Mouse (Mus musculus) layer of hippocampus, postnatal 10 days (tissue): ENCODE data around the gene Grwd1. TPM values are rescaled to one million over a fixed set of nuclear protein-coding genes. Genes with fewer than 3 reads are reported as not detected.
"Not testable (repeated sequence)": the region's sequence is repeated elsewhere in the genome, so short reads cannot be mapped to it uniquely, and the experiment has no call there.

Experiments used
- DNase-seq, 2 experiments: peaks; one replicate each; pipeline ENCODE4 v3.0.0; 2021; ENCODE audit warnings: low spot score in 2 of 2
- long read RNA-seq: library from polyadenylated mRNA; stranded (forward); transcript quantifications from one replicate; pipeline ENCODE4 v2.0.0, GENCODE M21; 2023
- total RNA-seq, 2 experiments: library from RNA; stranded (reverse); gene quantifications; 2 replicates each; pipeline ENCODE4 v1.2.3; 2021

Grwd1 gene
- total RNA-seq: 10 to 100 TPM; 27.0 to 27.3 TPM
- long read RNA-seq, transcript Grwd1-203 (6 exons, 1,783 nt): minor isoform, 5 of 53 reads
- long read RNA-seq, transcript Grwd1-201 (7 exons, 1,898 nt): major isoform, 47 of 53 reads
- long read RNA-seq, partial matches to known transcripts: 0 of 53 reads
- long read RNA-seq, other reads (novel, unspliced or antisense): 1 of 53 reads

DNA sequence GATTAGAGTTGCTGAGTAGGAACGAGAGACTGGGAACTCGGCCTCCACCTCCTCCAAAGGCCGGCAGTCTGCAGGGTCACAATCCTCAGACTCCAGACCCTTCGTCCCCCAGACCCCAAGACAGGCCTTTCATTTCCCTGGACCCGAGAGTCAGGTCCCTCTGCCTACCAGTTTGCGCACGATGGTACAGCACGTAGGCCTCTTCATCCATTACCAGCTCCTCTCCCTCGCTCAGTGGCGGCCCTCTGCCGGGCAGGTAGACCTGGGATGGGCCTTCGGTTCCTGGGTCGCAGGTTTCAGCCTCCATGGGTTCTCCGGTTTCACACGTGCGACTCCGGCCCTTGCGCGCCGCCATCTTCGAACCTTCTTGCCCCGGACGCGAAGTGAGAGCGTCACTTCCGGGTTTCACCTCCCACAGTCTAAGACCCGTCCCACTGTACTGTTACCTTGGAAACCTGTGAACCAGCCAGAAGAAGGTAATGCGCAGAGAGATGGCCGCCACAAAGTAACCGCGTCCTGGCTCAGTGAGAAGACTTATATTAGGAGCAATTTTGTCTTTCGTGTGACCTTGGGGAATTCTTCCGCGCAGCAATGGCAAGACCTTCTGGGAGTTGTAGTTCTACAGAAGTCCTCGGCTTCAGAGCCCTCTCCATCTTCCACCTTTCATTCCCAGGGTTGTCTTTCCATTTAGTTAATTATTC, at the start of gene Grwd1:
Grwd1 (minus strand) TSS at position 518 of the 701 bp plus-strand sequence.
- peak; percentile 80 to 85 for DNase-seq

GRCm38 (mm10) chr7:45880531-45880930, 49.8 kb upstream of the Grwd1 start:
- DNase-seq: no peak

DNA sequence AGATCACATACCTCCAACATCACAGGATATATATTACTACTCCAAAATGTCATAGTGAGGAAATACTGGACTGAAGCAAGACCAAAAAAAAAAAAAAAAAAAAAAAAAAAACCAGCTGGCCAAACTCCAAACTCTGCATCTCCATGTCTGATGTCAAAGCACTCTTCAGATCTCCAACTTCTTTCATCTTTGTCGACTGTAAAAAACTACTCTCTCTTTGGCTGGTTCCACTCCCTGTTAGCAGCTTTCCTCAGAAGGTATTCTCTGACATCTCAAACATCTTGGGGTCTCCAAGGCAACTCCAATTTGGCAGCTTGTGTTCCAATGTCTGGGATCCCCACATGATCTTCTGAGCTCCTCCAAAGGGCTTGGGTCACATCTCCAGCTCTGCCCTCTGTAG, 47.5 kb upstream of the Grwd1 start, which contains the start of gene Grin2d:
Grin2d (minus strand) TSS at position 101 of the 400 bp plus-strand sequence.
- not testable (repeated sequence) for DNase-seq

GRCm38 (mm10) chr7:45876895-45877294, 46.2 kb upstream of the Grwd1 start:
- no peak for DNase-seq

- peak; percentile 66 to 72 for DNase-seq
Observed at GRCm38 (mm10) chr7:45873061-45873947, 42.6 kb upstream of the Grwd1 start.

DNA sequence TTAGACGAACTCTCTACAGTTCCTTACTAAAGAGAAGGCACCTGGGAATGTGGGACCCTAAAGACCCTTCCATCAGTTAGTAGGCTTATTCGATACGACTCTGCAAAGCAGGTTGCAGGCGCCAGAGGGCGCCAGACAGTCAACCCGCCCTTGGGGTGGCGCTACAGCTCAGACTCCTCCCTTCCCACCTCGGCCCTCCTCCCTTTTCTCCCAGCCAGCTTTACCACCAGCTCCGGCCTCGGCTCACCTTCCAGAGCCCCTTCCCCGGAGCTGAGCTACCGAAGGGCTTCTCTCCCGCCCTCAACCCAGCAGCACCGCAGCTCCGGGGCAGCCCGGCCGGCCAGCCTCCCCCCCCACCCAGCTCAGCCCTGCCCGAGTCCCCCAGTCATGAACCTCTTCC, 41.9 kb upstream of the Grwd1 start, which contains the start of gene Kdelr1:
Kdelr1 (plus strand) TSS at position 149 of the 400 bp plus-strand sequence.
- peak; percentile 95 for DNase-seq

GRCm38 (mm10) chr7:45870282-45871058, 39.7 kb upstream of the Grwd1 start:
- peak; percentile 44 to 46 for DNase-seq

- DNase-seq: peak in 1 of 2 experiments; percentile 30
Observed at GRCm38 (mm10) chr7:45869787-45870186, 39.0 kb upstream of the Grwd1 start.

GRCm38 (mm10) chr7:45869107-45869670, 38.4 kb upstream of the Grwd1 start:
- DNase-seq: no peak

DNA sequence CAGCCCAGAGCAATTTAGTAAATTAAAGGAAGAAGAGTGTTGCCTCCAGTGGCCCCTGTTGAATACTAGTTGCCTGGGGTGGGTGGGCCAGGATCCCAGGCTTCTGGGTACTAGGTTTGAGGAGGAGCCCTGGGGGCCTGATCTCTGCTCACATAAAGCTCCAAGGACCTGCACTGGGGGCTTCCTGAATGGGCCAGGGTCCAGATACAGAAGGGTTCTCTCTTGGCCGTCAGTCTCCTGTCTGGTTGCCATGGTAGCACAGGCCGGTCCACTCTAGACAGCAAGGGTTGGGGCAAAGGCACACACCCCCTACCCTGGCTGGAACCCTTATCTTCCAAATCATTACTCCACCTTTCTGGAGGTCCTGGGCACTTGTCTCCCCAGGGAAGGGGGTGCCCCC, 37.1 kb upstream of the Grwd1 start:
- no peak for DNase-seq

GRCm38 (mm10) chr7:45865925-45866910, 35.5 kb upstream of the Grwd1 start:
- peak; percentile 89 to 93 for DNase-seq

- no peak for DNase-seq
Observed at GRCm38 (mm10) chr7:45864435-45864834, 33.7 kb upstream of the Grwd1 start.

- DNase-seq: no peak
Observed at GRCm38 (mm10) chr7:45862804-45863203, 32.1 kb upstream of the Grwd1 start.

GRCm38 (mm10) chr7:45859008-45859407, 28.3 kb upstream of the Grwd1 start:
- DNase-seq: no peak

DNA sequence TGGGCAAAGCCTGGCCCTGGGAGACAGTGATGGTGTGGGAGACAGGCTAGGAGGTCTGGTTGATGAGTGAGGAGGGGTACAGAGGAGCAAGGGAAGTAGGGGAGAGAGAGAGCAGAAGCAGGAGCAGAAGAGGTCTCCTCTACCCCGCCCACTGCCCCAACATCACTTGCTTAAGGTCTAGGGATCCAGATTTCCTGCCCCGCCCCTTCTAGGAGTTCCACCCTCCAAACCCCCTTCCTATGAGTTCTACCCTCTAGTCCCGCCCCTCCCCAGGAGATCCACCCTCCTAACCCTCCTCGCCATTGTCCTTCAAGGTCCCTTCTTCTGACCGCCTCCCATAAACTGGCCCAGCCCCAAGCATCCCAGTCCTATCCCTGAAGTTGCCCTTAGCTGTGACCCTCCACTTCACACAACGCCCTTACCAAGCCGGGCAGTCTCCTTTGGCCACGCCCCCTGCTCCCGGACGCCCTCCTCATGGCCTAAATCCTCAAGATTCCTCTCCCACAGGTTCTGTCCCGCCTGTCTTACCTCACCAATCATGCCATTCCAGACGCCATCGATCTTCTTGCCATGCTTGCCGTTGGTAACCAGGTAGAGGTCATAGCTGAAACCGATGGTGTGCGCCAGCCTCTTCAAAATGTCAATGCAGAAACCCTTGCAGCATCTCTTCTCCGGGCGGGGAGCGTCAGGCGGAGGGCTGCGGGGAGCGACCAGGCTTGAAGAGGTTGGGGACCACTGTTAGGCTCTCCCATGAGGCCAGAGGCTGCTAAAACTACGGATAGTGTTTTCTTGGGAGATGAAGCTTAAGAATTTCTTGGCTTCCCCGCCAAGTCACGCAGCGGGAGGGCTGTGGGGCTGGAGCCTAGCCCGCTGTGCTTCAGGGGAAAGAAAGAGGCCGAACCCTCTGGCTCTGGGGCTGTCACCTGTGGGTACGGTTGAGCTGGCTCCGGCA, 26.5 kb upstream of the Grwd1 start:
- DNase-seq: peak in 1 of 2 experiments; percentile 32

- DNase-seq: no peak
Observed at GRCm38 (mm10) chr7:45853089-45853488, 22.3 kb upstream of the Grwd1 start.

- no peak for DNase-seq
Observed at GRCm38 (mm10) chr7:45850661-45851060, 19.9 kb upstream of the Grwd1 start.

- no peak for DNase-seq
Observed at GRCm38 (mm10) chr7:45848447-45849027, 17.8 kb upstream of the Grwd1 start.
